Mouse (Mus musculus) liver, embryonic 18 days (tissue): ENCODE data around the gene Pdcd5. TPM values are rescaled to one million over a fixed set of nuclear protein-coding genes. Genes with fewer than 3 reads are reported as not detected.

Source experiments
- polyA plus RNA-seq: library from polyadenylated mRNA; depleted of rRNA; stranded (reverse); fragments of >200 nt; gene quantifications from 2 replicates; pipeline ENCODE4 v1.2.3, GENCODE M21; 2012; rRNA removed

The Pdcd5 gene
- polyA plus RNA-seq: 84.3 and 103 TPM in 2 replicates

GRCm38 (mm10) chr7:35647101-35647698, at the start of gene Pdcd5:
Gene Pdcd5 (minus strand): TSS chr7:35647521.

Other genes with a start within 250 kb of the Pdcd5 start
- 0.49 and 0.83 TPM in 2 replicates for gene Slc7a9, start 198.7 kb downstream of the Pdcd5 start, polyA plus RNA-seq
- 0.03 and 0.04 TPM in 2 replicates for gene Tdrd12, start 109.8 kb downstream of the Pdcd5 start, polyA plus RNA-seq
- gene Nudt19, start 91.2 kb downstream of the Pdcd5 start, polyA plus RNA-seq: 32.2 and 35.0 TPM in 2 replicates
- gene Rgs9bp, start 61.9 kb downstream of the Pdcd5 start, polyA plus RNA-seq: 0.07 and 0.08 TPM in 2 replicates
- 18.7 and 19.7 TPM in 2 replicates for gene Ankrd27, start 61.3 kb downstream of the Pdcd5 start, polyA plus RNA-seq
- gene Dpy19l3, start 106.9 kb upstream of the Pdcd5 start, polyA plus RNA-seq: 2.7 and 3.4 TPM in 2 replicates
- gene Zfp507, start 155.5 kb upstream of the Pdcd5 start, polyA plus RNA-seq: 5.1 and 5.5 TPM in 2 replicates